Mouse (Mus musculus): ENCODE measurements around the gene Idnk.
A peak's percentile ranks its signal among the peaks of the same experiment; 100 is the strongest.

The Idnk gene

DNA sequence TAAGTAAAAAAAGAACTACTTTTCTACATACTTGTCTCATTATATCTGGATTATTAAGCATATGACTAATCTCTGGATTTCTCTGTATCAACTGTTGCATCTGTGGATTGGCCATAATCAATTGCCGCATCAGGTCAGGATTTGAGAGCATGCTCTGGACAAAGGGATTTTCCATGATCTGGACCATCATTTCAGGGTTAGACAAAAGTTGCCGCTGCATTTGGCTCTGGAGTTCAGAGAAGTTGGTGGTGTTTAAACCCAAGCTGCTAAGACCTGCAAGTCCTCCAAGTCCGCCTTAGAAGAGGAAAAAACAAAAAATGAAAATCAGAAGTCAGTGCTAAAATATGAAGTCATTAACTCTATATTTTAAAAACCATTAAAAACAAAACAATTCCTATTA, 35.8 kb downstream of the Idnk start:
- no peak for DNase-seq (ENCODE audit: low read depth, low spot score)

DNA sequence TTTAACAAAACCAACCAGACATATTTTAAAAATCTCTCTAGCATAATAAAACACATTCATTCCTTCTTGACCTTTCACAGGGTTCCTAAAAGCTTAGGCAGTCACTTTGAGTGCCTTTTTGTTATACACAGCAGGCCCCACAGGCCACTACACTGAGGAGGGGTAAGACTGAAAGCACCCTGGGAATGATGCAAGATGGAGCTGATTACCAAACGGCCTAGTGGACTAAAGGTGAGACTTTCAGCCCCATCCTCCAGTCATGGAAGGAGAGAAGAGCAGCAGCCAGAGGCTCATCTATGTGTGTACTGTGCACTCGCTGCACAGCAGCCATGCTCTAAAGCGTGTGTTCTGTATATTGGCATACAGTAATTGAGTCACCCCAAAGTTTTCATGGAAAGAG, 37.5 kb downstream of the Idnk start:
- DNase-seq (ENCODE audit: low read depth, low spot score): no peak

DNA sequence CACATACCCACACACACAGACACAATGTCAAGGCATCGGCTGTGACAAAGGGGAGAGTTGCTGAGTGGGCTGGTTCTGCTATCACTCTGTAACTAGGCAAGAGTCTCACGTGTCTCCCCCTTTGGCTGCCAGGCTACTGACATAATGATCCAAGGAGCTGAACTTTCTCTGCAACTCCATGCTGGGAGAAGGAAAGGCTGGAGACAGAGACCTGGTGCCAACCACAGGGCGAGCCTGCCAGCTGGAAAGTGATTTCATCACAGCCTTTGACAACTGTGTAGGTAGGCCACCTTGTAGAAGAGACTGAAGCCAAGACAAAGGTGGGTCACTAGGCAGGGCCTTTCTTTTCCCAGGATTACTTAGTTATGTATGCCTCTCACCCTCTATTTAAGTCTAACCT, 39.8 kb downstream of the Idnk start:
- DNase-seq (ENCODE audit: low read depth, low spot score): no peak

DNA sequence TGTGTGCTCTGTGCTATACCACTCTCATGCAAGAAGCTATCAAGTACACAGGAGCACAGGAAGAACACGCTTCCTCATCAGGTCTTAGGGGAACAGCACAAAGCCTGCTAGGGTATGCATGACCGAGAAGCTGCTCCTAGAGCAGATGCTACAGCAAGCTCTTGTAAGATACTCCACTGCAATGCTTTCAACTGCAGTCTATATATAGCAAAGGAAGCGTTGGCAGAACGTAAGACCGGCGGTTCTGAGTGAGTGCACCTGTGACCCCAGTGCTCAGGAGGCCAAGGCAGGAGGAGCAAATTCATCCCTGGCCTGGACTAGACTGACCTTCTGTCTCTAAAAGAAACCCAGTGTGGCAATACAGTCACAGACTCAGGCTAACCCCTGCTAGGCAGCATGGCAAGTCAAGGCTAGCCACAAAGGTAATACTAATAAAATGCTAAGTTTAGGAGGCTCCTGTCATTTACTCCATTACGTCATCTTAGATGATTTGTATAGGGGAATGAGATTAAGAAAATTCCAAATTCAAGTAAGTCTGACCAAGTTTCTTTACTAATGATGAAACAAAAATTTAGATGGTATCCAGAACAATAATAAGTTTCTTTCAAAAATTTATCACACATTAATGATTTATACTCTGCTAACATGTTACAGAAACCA, 40.7 kb downstream of the Idnk start:
- no peak for DNase-seq (ENCODE audit: low read depth, low spot score)

DNA sequence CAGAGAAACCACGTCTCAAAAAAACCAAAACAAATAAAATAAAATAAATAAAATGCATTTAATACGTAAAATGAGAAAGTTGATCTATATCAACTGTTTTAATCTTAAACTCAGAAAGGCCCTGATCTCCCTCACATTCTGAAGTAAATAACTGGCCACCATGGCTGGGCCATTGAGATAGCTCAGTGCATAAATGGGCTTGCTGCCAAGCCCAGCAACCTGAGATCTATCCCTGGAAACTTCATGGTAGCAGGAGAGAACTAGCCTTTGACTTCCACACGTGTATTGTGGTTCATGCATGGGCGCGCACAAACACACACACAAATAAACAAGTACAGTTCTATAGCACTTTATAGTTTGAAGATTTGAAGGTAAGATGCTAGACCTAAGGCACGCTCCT, 43.9 kb downstream of the Idnk start:
- no peak for DNase-seq (ENCODE audit: low read depth, low spot score)

DNA sequence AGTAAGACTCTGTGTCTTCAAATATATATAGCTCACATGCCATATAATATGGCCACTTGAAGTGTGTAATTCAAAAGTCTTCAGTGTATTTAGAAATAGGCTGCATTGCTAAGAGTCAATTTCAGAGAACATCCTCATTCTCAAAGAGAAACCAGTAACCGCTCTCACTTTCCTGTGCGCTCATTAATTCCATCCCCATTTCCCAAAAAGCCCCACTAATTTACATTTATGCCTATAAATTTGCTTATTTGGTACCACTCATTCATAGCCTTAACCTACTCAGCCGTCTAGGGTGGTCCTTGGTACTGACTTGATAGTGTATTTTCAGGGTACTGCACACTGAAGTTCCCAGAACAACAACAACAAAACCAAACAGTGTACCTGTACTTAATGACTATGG, 44.5 kb downstream of the Idnk start:
- DNase-seq (ENCODE audit: low read depth, low spot score): no peak

DNA sequence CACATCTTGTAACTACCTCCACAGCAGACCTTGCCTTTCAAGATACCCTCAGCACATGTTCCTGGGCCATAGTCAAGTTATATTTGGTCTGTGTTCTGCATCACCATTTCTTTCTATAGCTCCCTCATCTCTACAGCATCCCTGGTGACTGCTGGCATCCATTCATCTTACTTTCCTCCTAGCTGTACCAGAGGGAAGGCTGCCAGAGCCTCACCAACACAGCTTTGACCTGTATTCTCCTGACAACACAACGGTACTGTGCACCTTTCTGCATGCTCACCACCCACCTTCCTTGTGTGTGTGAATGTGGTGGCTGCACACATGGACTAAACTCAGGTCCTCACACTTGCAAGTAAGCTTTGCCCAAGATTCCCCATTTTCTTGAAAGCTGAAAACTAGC, 45.5 kb downstream of the Idnk start:
- no peak for DNase-seq (ENCODE audit: low read depth, low spot score)

DNA sequence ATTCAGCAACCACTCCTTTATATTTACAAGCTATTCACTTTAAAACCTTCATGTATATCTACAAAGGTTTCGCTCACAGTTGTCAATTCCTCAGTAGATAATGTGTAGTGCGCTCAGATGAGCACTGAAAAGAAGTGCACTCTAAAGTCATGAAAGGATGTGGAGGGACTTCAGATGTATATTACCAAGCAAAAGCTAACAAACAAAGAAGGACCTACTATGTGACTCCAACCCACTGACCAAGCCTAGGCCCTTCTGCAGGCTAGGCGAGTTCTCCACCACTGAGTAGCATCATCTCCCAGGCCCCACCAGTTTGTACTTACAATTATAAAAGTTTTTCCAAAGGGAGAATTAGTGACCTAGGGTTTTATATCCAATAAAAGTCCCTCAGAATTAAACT, 46.8 kb downstream of the Idnk start:
- no peak for DNase-seq (ENCODE audit: low read depth, low spot score)

DNA sequence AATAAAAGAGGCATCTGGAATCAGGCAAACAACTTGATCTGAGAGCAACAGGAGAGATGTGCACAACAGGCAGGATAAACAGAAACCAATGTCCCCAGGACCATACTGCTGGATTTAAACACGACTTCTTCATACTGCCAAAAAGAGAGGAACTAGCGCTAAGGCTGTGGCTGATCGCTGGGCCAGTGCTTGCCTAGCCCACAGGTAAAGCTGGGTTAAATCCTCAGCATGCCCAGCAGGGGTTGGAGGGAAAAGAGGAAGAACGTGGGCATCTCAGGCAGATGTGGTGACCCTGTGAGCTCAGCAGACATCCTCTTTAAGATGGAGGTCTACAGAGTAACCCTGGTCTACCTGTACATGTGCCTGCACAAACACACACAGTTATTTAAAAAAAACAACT, 47.5 kb downstream of the Idnk start:
- DNase-seq (ENCODE audit: low read depth, low spot score): no peak

DNA sequence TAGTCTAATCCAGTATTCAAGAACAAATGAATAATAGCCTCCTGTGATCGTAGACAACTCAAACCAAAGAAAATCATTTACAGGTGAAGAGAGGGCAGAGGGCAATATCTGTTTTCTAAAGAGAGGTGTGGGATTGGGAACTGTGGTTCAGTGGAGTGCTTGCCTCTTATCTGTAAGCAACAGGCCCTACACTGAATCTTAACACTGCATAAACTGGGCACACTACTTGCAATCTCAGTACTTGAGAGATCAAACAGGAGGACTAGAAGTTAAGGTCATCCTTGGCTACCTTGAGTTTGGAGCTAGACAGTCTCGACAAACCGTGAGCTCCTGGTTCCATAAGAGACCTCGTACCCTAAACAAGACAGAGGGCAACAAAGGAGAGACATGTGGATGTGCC, 48.6 kb downstream of the Idnk start:
- DNase-seq (ENCODE audit: low read depth, low spot score): no peak

DNA sequence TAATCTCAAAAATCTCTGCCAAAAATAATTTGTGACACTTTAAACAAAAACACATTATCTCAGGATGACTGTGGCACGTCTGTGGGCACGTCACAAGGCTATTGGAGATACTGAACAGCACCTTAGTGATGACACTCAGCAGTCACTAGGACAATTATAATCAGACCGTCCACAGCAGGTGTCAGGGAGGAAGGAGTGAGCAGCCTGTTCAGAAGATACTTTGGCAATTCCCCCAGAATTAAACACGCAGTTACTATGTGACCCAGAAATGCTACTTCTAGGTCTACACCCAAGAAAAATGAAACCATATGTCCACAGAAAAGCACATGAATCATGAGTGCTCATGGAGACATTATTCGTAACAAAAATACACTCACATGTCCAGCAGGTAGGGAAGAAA, 53.0 kb downstream of the Idnk start:
- peak; percentile 52 for DNase-seq (ENCODE audit: low read depth, low spot score)

DNA sequence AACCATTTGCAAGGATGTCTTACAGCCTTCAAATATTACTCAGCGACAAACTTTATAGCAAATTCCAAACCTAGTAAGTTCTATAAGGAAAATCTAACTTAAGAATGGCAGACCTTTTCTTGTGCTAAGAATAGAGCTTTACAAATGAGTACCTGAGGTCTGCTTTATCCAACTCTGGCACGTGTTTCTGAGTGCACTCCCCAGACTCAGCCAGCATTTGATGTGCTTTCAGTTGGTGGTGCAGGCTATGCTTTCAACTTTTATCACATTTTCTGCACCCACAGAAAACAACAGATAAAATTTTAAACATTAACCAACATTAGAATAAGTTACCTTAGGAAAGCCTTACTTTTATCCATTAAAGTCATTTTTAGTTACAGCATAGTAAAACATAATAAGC, 55.1 kb downstream of the Idnk start:
- DNase-seq (ENCODE audit: low read depth, low spot score): no peak

DNA sequence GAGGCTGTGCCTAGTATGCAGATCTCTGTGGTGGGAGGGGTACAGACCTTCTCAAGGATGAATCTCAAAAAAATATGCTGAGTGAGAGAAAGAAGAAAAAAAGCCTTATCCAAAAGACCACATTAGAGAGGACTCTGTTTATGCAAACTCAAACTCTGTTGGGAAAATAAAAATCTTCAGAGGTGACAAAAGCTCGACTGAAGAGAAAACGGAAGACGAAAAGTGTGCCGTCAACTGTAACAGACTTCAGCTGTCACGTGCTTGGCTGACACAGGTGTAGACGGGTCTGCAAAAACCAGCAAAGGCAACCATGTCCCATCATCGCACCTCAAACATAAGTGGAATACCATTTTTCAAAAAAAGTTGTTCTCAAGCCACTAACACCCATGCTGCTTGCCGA, 56.4 kb downstream of the Idnk start:
- DNase-seq (ENCODE audit: low read depth, low spot score): no peak

All from 3T3-L1 (cell line).